Mouse (Mus musculus) cerebellum, adult 2 months (tissue): ENCODE measurements around the gene Ier5.

Experiments used
- CTCF ChIP-seq: fragments of 200-500 bp; IDR thresholded peaks from 2 replicates; pipeline ENCODE4 v1.5.1; 2011; ENCODE audit warnings: low read depth, mild to moderate bottlenecking, control low read depth, low read length, moderate library complexity, borderline replicate concordance; ENCODE audit not compliant: insufficient read depth
- POLR2A ChIP-seq: fragments of 200-500 bp; IDR thresholded peaks from 2 replicates; pipeline ENCODE4 v1.6.1; 2011; ENCODE audit warnings: low read length, control low read depth, borderline replicate concordance; ENCODE audit not compliant: insufficient read depth

DNA sequence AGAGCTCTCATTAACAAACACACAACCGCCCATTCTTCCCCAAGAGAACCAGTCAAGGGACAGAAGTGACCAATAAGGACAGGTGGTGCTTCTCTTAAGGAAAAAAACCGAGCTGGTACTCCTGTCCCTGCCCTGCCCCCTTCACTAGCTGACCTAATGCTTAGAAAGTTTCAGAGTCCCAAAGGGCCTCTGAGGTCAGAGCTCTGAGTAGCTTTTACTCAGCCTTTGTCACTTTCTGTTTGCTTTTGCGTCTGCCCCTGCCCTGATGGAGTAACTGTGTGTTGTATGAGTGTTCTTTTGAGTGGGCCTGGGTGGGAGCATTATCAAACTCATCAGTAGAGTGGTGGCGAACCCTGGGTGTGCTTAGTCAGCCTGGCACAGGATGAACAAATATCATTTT, 9.0 kb upstream of the Ier5 start:
- TF ChIP-seq POLR2A: no peak
- TF ChIP-seq CTCF: no peak
